ENCODE assay signal across 15 mouse cellular contexts in the genomic region with DNA sequence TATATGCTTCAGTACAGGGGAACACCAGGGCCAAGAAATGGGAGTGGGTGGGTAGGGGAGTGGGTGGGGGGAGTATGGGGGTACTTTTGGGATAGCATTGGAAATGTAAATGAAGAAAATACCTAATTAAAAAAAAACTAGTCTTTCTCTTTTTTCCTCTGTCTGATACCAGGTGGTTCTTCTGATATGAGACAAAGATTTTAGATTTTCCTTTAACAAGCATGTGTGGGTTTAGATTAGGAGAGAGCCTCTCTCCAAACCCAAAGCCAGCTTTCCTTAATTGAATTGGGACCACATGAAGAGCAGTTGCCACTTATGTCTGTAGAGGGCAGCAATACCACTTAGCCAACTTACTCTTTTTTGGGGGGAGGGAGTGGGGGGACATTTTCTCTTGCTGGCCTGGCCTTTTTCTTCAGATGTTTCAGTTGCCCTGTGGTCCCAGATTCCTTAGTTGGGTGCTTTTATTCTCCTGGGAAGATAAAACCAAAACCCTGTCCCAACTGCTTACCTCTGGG. TPM values are rescaled to one million over a fixed set of nuclear protein-coding genes. Genes with fewer than 3 reads are reported as not detected.
DNase-seq lines count a peak whose midpoint lies in the region; TF ChIP-seq lines count a peak whose summit lies in the region.
"Had no signal": no experiment of that assay in that cellular context is flagged by ENCODE, and none has a peak within 500 bp of the region (broad histone marks: within the 10 kb centered on the region; RNA-seq: fewer than 3 reads in every experiment).

No protein-coding gene starts in this region.

- no peak for DNase-seq in layer of hippocampus, adult 2 months (ENCODE audit: low spot score in 2 of 2)
- no peak for DNase-seq in layer of hippocampus, adult 9-10 months (ENCODE audit: low spot score)
- peak; percentile 20 for DNase-seq in 3T3-L1 (ENCODE audit: low read depth, low spot score)
- peak; percentile 29 for DNase-seq in 416B (ENCODE audit: low read depth)
- DNase-seq in brain, adult 2 months (ENCODE audit: low read depth, low spot score): peak; percentile 22
- DNase-seq in gastrocnemius, postnatal 25 days: no peak
- DNase-seq in cerebellum, adult 9-11 months: no peak
- DNase-seq: adrenal gland, adult 2 months; lung, adult 18-20 months had no signal

- H3K27ac ChIP-seq in layer of hippocampus, adult 2 months: no peak overlapping the region
- H3K27ac ChIP-seq: kidney, embryonic 15.5 days; limb, embryonic 10.5 days; midbrain, embryonic 15.5 days; neural tube, embryonic 13.5 days had no signal

- H3K4me3 ChIP-seq in layer of hippocampus, adult 2 months: no peak overlapping the region
- H3K4me3 ChIP-seq: kidney, embryonic 15.5 days; limb, embryonic 10.5 days; midbrain, embryonic 15.5 days; neural tube, embryonic 13.5 days had no signal

- TF ChIP-seq CTCF in layer of hippocampus, adult 2 months (conservative IDR thresholded peaks at IDR 0.05): peak; percentile 70

RNA-seq across cellular contexts. Expression of gene 9130409I23Rik, which starts 1.7 kb away (rescaled TPM):
- under 1 TPM in 1 of 2 experiments, not detected in 1; 0.17 TPM for total RNA-seq in layer of hippocampus, adult 2 months (2021)
- total RNA-seq in gastrocnemius, postnatal 25 days (2021): not detected
- total RNA-seq: adrenal gland, adult 2 months; heart, postnatal 25 days; layer of hippocampus, postnatal 14 days had no signal

RNA-seq across cellular contexts. Expression of gene Ephx1, which starts 28.7 kb away (rescaled TPM):
- 10 to 100 TPM; 30.2 to 30.3 TPM for total RNA-seq in layer of hippocampus, adult 2 months (2021)
- 10 to 100 TPM; 12.0 to 15.4 TPM for total RNA-seq in gastrocnemius, postnatal 25 days (2021)

Comparison
In these comparisons a context has a peak if more than half of its experiments do, and no peak if none do; other contexts are left out.
1. DNase-seq: peak in 3T3-L1 (single experiment), 416B (single experiment) and brain, adult 2 months (single experiment); none in layer of hippocampus, adult 2 months (0 of 2), layer of hippocampus, adult 9-10 months (single experiment), gastrocnemius, postnatal 25 days (single experiment) and cerebellum, adult 9-11 months (single experiment).